Mouse (Mus musculus): ENCODE results near the gene Bin2. TPM values are rescaled to one million over a fixed set of nuclear protein-coding genes. Genes with fewer than 3 reads are reported as not detected.

The Bin2 gene
- total and polyA plus RNA-seq, 2 experiments from 2014 or later: 0.42 to 0.68 TPM

DNA sequence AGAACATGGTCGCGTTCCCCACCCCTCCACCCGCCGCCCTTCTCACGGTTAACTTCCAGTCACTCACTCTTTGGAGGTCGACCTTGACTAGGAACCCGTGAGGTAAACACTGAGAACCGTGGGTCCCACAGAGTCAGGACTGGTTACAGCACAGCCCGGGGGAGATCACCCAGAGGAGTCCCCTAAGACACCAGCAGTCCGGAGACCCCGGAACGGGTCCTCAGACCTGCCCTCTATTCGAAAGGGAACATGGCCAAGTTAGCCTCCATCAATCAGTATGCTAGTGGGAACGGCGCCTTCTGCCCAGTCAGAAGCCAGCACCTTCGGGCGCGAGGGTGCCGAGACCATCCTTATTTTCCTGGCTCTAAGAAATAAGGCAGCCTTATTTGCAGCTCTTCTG is 53.1 kb downstream of the Bin2 start:
- WGBS: under 1% methylated on average over 19 of the region's 19 CpGs
- peak; percentile 3 for ATAC-seq (ENCODE audit: insufficient read depth, low read depth)

DNA sequence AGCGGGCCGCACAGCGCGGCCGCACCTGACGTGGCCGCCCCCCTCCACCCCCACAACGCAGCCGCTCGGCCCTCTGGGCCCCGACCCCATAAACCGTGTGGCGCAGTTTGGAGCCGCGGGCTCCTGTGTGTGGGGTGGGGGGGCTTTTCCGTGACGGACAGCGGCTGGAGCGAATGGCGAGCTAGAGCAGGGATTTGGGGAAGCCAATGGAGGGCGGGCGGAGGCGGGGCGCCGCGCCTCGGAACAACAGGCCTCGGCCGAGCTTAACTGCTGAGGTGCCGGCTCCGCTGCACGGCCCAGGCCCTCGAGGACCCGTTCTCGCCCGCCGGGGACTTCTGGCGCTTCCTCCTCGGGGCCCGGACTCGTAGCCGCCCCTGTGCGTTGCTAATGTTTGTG is 53.5 kb downstream of the Bin2 start:
- H3K9ac ChIP-seq (replicated peaks; ENCODE audit: low read depth, low read length): peak overlapping the region; percentile 92
- H3K27ac ChIP-seq (ENCODE audit: low read depth): peak overlapping the region; percentile 99
- no peak for TF ChIP-seq EP300 (IDR thresholded peaks at IDR 0.05; ENCODE audit: low read depth)
- TF ChIP-seq CTCF (IDR thresholded peaks at IDR 0.05; ENCODE audit: low read depth): no peak
- peak; percentile 83 for ATAC-seq (ENCODE audit: insufficient read depth, low read depth)
- H3K9me3 ChIP-seq (replicated peaks; ENCODE audit: control insufficient read depth, low read length): no peaks in the 10 kb centered on the region
- H3K4me3 ChIP-seq (ENCODE audit: low read depth, low read length): peak overlapping the region; percentile 91
- DNase-seq (ENCODE audit: low spot score): peak; percentile 88
- H3K4me2 ChIP-seq (ENCODE audit: low read depth, low read length): peak overlapping the region; percentile 84
- WGBS: under 1% methylated on average over 36 of the region's 43 CpGs
- peaks cover 35% of the 10 kb centered on the region for H3K36me3 ChIP-seq (replicated peaks; ENCODE audit: control insufficient read depth, insufficient read depth, low read length)
- 0 out of 2 replicates have a peak, but pooled peaks cover 3% of the 10 kb centered on the region for H3K27me3 ChIP-seq (ENCODE audit: control insufficient read depth, insufficient read depth, low read length)
- H3K4me1 ChIP-seq (ENCODE audit: control insufficient read depth, insufficient read depth): peaks cover 8% of the 10 kb centered on the region; the same call in 1 of the 2 replicates

More for the DNA sequence above, 53.1 kb downstream of the Bin2 start:
- no peak for DNase-seq (ENCODE audit: low spot score)
- Histone ChIP-seq H3K27me3 (ENCODE audit: control insufficient read depth, insufficient read depth, low read length) (no peaks in the 10 kb centered on the region), H3K4me1 (ENCODE audit: control insufficient read depth, insufficient read depth) (peaks cover 8% of the 10 kb centered on the region; the same call in 1 of the 2 replicates), H3K9me3 (replicated peaks; ENCODE audit: control insufficient read depth, low read length) (no peaks in the 10 kb centered on the region), H3K9ac (replicated peaks; ENCODE audit: low read depth, low read length) (peak overlapping the region; percentile 92), H3K4me3 (ENCODE audit: low read depth, low read length) (peak overlapping the region; percentile 91), H3K27ac (ENCODE audit: low read depth) (peak overlapping the region; percentile 99), H3K36me3 (replicated peaks; ENCODE audit: control insufficient read depth, insufficient read depth, low read length) (peaks cover 38% of the 10 kb centered on the region), H3K4me2 (ENCODE audit: low read depth, low read length) (peak overlapping the region; percentile 84)
- no peak for TF ChIP-seq CTCF (IDR thresholded peaks at IDR 0.05; ENCODE audit: low read depth)
- TF ChIP-seq EP300 (IDR thresholded peaks at IDR 0.05; ENCODE audit: low read depth): no peak

DNA sequence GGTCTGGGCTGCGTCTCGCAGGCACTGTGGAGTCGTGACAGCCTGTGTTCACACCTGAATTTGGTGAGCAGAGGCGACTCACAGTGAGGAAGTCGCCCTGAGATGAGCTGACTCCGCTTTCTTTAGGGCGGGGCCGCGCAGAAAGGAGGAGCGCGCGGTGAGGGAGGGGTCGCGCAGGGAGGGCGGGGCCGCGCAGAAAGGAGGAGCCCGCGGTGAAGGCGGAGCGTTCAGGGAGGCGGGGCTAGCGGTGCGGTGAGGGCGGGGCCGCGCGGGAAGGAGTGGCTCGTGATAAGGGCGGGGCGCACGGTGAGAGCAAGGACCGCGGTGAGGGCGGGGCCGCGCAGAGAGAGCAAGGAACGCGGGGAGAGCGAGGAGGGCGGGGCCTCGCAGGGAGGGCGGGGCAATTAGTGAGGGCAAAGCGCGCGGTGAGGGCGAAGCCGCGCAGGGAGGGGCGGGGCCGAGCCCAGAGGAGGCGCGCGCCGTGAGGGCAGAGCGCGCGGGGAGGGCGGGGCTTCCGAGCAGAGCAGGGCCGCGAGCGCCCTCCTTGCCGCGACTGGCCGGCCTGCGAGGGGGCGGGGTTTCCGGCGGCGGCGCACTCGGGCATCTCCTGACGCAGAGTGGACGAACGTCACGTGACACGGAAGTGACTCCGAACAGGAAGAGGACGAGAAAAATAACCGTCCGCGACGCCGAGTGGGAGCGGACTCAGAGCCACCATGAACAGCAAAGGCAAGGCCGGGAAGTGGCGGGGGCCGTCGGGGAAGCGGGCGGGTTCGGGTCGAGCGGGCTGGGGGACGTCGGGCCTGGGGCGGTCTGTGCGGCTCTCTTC is 54.1 kb downstream of the Bin2 start, which contains the start of gene Dazap2:
TSS of gene Dazap2 (plus strand) at position 354 of the 829 bp plus-strand sequence.
- H3K36me3 ChIP-seq (replicated peaks; ENCODE audit: control insufficient read depth, insufficient read depth, low read length): peaks cover 29% of the 10 kb centered on the region
- H3K9ac ChIP-seq (replicated peaks; ENCODE audit: low read depth, low read length): peak within 1 kb of the TSS; percentile 92
- DNase-seq (ENCODE audit: low spot score) (peak; percentile 99), ATAC-seq (ENCODE audit: insufficient read depth, low read depth) (peak; percentile 85)
- TF ChIP-seq EP300 (IDR thresholded peaks at IDR 0.05; ENCODE audit: low read depth) (no peak; the same call in 1 of the 2 replicates), CTCF (IDR thresholded peaks at IDR 0.05; ENCODE audit: low read depth) (no peak)
- peak within 1 kb of the TSS; percentile 84 for H3K4me2 ChIP-seq (ENCODE audit: low read depth, low read length)
- peak within 1 kb of the TSS; percentile 99 for H3K27ac ChIP-seq (ENCODE audit: low read depth)
- H3K27me3 ChIP-seq (ENCODE audit: control insufficient read depth, insufficient read depth, low read length): 0 out of 2 replicates have a peak, but pooled peaks cover 3% of the 10 kb centered on the region
- peaks cover 8% of the 10 kb centered on the region; the same call in 1 of the 2 replicates for H3K4me1 ChIP-seq (ENCODE audit: control insufficient read depth, insufficient read depth)
- under 1% methylated on average over 85 of the region's 99 CpGs for WGBS
- no peaks in the 10 kb centered on the region for H3K9me3 ChIP-seq (replicated peaks; ENCODE audit: control insufficient read depth, low read length)
- peak within 1 kb of the TSS; percentile 91 for H3K4me3 ChIP-seq (ENCODE audit: low read depth, low read length)

DNA sequence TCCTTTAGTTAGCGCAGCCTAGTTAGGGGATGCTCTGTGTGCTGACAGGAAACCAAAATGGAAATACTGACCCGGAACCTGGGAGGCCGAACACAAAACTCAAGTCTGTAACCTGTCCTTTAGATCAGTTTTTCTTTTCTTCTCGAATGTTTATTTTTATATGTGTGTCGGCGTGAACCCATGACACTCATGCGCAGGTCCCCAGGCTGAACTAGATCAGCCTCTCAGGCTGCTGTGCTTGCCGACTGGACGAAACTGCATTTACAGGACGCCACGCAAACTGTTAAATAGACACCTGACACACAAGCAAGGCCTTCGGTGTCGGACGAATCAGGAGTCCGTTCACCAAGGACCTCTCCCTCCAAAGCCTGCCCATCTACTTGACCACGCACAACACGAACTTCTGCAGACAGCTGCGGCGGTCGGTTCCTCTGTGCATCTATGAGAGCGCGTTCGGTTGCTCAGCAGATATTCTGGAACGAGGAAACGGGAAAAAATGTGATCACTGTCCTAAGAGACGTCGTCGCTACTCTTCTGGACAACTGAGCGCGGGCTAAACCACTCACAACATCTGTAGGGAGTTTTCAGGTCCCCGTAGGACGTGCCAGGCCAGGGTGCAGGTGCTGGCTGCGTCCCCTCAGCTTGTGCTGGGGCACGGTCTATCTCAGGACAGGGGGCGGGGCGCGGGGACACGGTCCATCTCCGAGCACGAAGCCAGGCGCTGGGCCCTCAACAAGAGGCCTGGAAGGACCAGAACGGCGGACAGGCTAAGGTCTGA is 54.9 kb downstream of the Bin2 start:
- peaks cover 8% of the 10 kb centered on the region; the same call in 1 of the 2 replicates for H3K4me1 ChIP-seq (ENCODE audit: control insufficient read depth, insufficient read depth)
- H3K4me3 ChIP-seq (ENCODE audit: low read depth, low read length): peak overlapping the region; percentile 91
- H3K27ac ChIP-seq (ENCODE audit: low read depth): peak overlapping the region; percentile 80
- ATAC-seq (ENCODE audit: insufficient read depth, low read depth) (no peak), DNase-seq (ENCODE audit: low spot score) (no peak)
- 0 out of 2 replicates have a peak, but pooled peaks cover 3% of the 10 kb centered on the region for H3K27me3 ChIP-seq (ENCODE audit: control insufficient read depth, insufficient read depth, low read length)
- peaks cover 21% of the 10 kb centered on the region for H3K36me3 ChIP-seq (replicated peaks; ENCODE audit: control insufficient read depth, insufficient read depth, low read length)
- 12% methylated on average over 43 of the region's 43 CpGs for WGBS
- H3K9me3 ChIP-seq (replicated peaks; ENCODE audit: control insufficient read depth, low read length): no peaks in the 10 kb centered on the region
- TF ChIP-seq EP300 (IDR thresholded peaks at IDR 0.05; ENCODE audit: low read depth): no peak
- TF ChIP-seq CTCF (IDR thresholded peaks at IDR 0.05; ENCODE audit: low read depth): no peak
- H3K4me2 ChIP-seq (ENCODE audit: low read depth, low read length): peak overlapping the region; percentile 84
- peak overlapping the region; percentile 92; the same call in 1 of the 2 replicates for H3K9ac ChIP-seq (replicated peaks; ENCODE audit: low read depth, low read length)

DNA sequence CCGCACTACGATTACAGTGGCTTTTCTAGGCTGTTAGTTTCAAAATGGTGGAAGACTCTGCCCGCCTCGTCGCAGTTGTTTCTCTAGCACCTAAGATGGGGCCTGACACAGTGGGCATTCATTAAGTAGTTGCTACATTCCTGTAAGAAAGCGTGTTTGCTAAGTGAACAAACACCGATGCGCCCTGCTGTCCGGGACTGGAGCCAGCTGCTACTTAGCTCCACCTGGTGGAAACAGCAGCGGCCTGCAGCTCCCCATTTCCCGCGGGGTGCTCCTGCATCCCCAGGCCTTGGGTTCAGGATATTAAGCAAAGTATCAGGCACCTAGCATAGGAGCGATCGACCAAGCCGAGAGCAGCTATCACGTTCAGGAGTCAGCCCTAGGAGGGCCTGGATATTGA is 55.8 kb downstream of the Bin2 start:
- Histone ChIP-seq H3K4me1 (ENCODE audit: control insufficient read depth, insufficient read depth) (peaks cover 8% of the 10 kb centered on the region; the same call in 1 of the 2 replicates), H3K4me3 (ENCODE audit: low read depth, low read length) (peak overlapping the region; percentile 22; the same call in 1 of the 2 replicates), H3K4me2 (ENCODE audit: low read depth, low read length) (peak overlapping the region; percentile 49), H3K9me3 (replicated peaks; ENCODE audit: control insufficient read depth, low read length) (no peaks in the 10 kb centered on the region), H3K9ac (replicated peaks; ENCODE audit: low read depth, low read length) (no peak overlapping the region), H3K27ac (ENCODE audit: low read depth) (no peak overlapping the region), H3K36me3 (replicated peaks; ENCODE audit: control insufficient read depth, insufficient read depth, low read length) (peaks cover 13% of the 10 kb centered on the region), H3K27me3 (ENCODE audit: control insufficient read depth, insufficient read depth, low read length) (0 out of 2 replicates have a peak, but pooled peaks cover 3% of the 10 kb centered on the region)
- ATAC-seq (ENCODE audit: insufficient read depth, low read depth): no peak
- TF ChIP-seq CTCF (IDR thresholded peaks at IDR 0.05; ENCODE audit: low read depth): peak; percentile 83
- TF ChIP-seq EP300 (IDR thresholded peaks at IDR 0.05; ENCODE audit: low read depth): no peak
- WGBS: 8% methylated on average over 16 of the region's 16 CpGs
- peak; percentile 69 for DNase-seq (ENCODE audit: low spot score)
